Mouse (Mus musculus) CH12.LX (cell line): ENCODE measurements at regions not wholly inside any gene's neighbourhood (a gene's known extent, or its start where the extent isn't known, plus 50 kb on each side); places are given as distances from the start of the nearest gene placed in this dataset.

Experiments
- BHLHE40 ChIP-seq: IDR thresholded peaks from 2 replicates; pipeline ENCODE4 v1.6.1; 2011; ENCODE audit warnings: mild to moderate bottlenecking, low read depth, low read length, improper control_type of control experiment
- CHD2 ChIP-seq: IDR thresholded peaks from 2 replicates; pipeline ENCODE4 v1.6.1; 2011; ENCODE audit warnings: low read length, improper control_type of control experiment
- CTCF ChIP-seq, 2 experiments: IDR thresholded peaks in 1 of 2; conservative IDR thresholded peaks in 1 of 2; 2 replicates each; pipeline ENCODE4 v1.5.1; 2011 to 2012; ENCODE audit warnings: low read depth in 2 of 2, low read length in 2 of 2, improper control_type of control experiment in 1 of 2, inconsistent platforms in 1 of 2, mild to moderate bottlenecking in 1 of 2, moderate library complexity in 1 of 2
- ELF1 ChIP-seq: IDR thresholded peaks from 2 replicates; pipeline ENCODE4 v1.6.1; 2014; ENCODE audit warnings: low read depth, mild to moderate bottlenecking, inconsistent platforms, low read length, improper control_type of control experiment
- MAFK ChIP-seq: IDR thresholded peaks from 2 replicates; pipeline ENCODE4 v1.6.1; 2011; ENCODE audit warnings: low read length, improper control_type of control experiment; ENCODE audit not compliant: insufficient replicate concordance
- MAZ ChIP-seq: IDR thresholded peaks from 2 replicates; pipeline ENCODE4 v1.6.1; 2012; ENCODE audit warnings: low read depth, mild to moderate bottlenecking, inconsistent platforms, low read length, improper control_type of control experiment, moderate library complexity
- POLR2A ChIP-seq: IDR thresholded peaks from 2 replicates; pipeline ENCODE4 v1.6.1; 2011; ENCODE audit warnings: low read depth, mild to moderate bottlenecking, improper control_type of control experiment, low read length
- TBP ChIP-seq: conservative IDR thresholded peaks from 2 replicates; pipeline ENCODE4 v1.6.1; 2011; ENCODE audit warnings: low read depth, low read length, improper control_type of control experiment
- USF1 ChIP-seq: IDR thresholded peaks from 2 replicates; pipeline ENCODE4 v1.6.1; 2014; ENCODE audit warnings: low read depth, mild to moderate bottlenecking, inconsistent platforms, low read length, improper control_type of control experiment
- USF2 ChIP-seq: conservative IDR thresholded peaks from 2 replicates; pipeline ENCODE4 v1.6.1; 2011; ENCODE audit warnings: low read depth, low read length, improper control_type of control experiment
- ZMIZ1 ChIP-seq: IDR thresholded peaks from 2 replicates; pipeline ENCODE4 v1.6.1; 2012; ENCODE audit warnings: low read depth, mild to moderate bottlenecking, inconsistent platforms, low read length, improper control_type of control experiment

DNA sequence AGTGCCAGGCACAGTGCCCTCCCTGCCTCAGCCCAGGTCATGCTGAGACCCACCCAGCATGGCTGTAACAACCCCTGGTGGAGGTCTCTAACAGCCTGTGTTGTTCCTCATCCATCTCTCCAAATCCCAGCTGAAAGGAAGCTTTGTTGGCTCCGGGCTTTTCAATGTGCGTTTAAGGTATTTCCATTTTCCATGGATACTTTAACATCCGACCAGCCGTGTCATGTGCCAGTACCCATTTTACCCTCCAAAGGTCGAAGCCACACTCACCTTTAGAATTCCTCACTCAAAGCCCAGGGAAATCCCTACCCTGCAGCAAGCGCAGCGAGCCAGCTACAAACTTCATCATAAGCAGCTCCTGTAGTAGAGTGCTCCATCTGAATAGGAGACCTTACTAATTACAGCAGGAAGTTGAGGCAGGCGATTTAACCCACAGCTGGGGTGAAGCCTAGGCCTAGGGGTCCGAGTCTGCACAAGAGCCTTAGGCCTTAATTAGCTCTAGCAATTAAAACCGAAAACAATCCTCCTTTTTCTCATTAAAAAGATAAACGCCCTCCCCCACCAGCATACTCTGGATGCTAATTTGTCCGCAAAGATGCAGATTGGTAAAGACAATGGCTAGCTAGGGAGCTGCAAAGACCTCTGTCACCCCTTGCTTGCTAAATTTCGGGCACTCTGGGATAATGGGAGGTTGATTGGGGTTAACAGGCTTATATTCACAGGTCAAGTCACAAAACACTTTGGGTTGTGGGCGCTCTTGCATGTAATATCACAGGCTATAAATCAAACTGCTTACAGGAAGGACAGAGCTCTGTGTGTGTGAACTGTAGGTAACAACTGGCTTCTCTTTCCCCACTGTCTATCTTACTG, 171.2 kb downstream of the Pmp22 start:
- TF ChIP-seq CTCF (conservative IDR thresholded peaks at IDR 0.05 in 1 of 2, IDR thresholded peaks at IDR 0.05 in 1 of 2; ENCODE audit: low read depth in 2 of 2, low read length in 2 of 2) (no peak), POLR2A (no peak), MAFK (no peak), MAZ (no peak), TBP (no peak), USF2 (no peak), ELF1 (no peak), USF1 (no peak), BHLHE40 (no peak), ZMIZ1 (no peak), CHD2 (no peak)
